Mouse (Mus musculus) kidney, embryonic 15.5 days (tissue): ENCODE results near the gene Sap25. TPM values are rescaled to one million over a fixed set of nuclear protein-coding genes. Genes with fewer than 3 reads are reported as not detected.

Experiments
- ATAC-seq: fragments of 200-750 bp; cut with Nextera tagmentation; replicated peaks from 2 replicates; pipeline ENCODE4 v1.8.0; 2017; ENCODE audit warnings: moderate TSS enrichment; ENCODE audit not compliant: low FRiP score
- H3K27ac ChIP-seq: fragments of 300-500 bp; sonication (generic); 2 replicates; pipeline ENCODE4 v1.5.1; 2015; ENCODE audit warnings: mild to moderate bottlenecking, inconsistent platforms
- H3K27me3 ChIP-seq: fragments of 300-500 bp; sonication (generic); 2 replicates; pipeline ENCODE4 v1.6.1; 2015; ENCODE audit warnings: inconsistent platforms
- H3K36me3 ChIP-seq: fragments of 300-500 bp; sonication (generic); 2 replicates; pipeline ENCODE4 v1.6.1; 2015; ENCODE audit warnings: inconsistent platforms
- H3K4me1 ChIP-seq: fragments of 300-500 bp; sonication (generic); 2 replicates; pipeline ENCODE4 v1.6.1; 2015; ENCODE audit warnings: inconsistent platforms
- H3K4me2 ChIP-seq: fragments of 300-500 bp; sonication (generic); 2 replicates; pipeline ENCODE4 v1.6.1; 2015; ENCODE audit warnings: moderate library complexity, mild to moderate bottlenecking, inconsistent platforms
- H3K4me3 ChIP-seq: fragments of 300-500 bp; sonication (generic); replicated peaks from 2 replicates; pipeline ENCODE4 v1.5.1; 2015; ENCODE audit warnings: mild to moderate bottlenecking, inconsistent platforms
- H3K9ac ChIP-seq: fragments of 300-500 bp; sonication (generic); 2 replicates; pipeline ENCODE4 v1.6.1; 2015; ENCODE audit warnings: mild to moderate bottlenecking, inconsistent platforms
- H3K9me3 ChIP-seq: fragments of 300-500 bp; sonication (generic); replicated peaks from 2 replicates; pipeline ENCODE4 v1.6.1; 2016; ENCODE audit warnings: inconsistent platforms
- WGBS: fragments of 180-500 bp; shearing (Covaris S2); methylation state at CpG from one replicate; pipeline ENCODE4 v1.1.7; 2015; ENCODE audit warnings: mixed read lengths; 5-methylcytosine and 5-hydroxymethylcytosine counted together
- polyA plus RNA-seq: library from polyadenylated mRNA; unstranded; fragments of >200 nt; fragmentation: Nextera tagmentation; extraction: Ambion mirVana; gene quantifications from 2 replicates; pipeline ENCODE4 v1.2.1, GENCODE M21; 2015

Gene Sap25
- 8.2 and 10.5 TPM in 2 replicates for polyA plus RNA-seq

GRCm38 (mm10) chr5:137641054-137641453 is at the start of gene Sap25:
Sap25 (plus strand) TSS chr5:137641334.
- WGBS, result 91% methylated on average over 19 of the region's 19 CpGs
- H3K27me3 ChIP-seq, result peaks cover 24% of the 10 kb centered on the region
- H3K4me1 ChIP-seq, result peaks cover 29% of the 10 kb centered on the region
- H3K27ac ChIP-seq, result no peak within 1 kb of the TSS
- no peak for ATAC-seq
- no peak within 1 kb of the TSS for H3K9ac ChIP-seq
- H3K4me3 ChIP-seq, result no peak within 1 kb of the TSS
- H3K9me3 ChIP-seq, result no peaks in the 10 kb centered on the region
- peaks cover 72% of the 10 kb centered on the region for H3K36me3 ChIP-seq
- no peak within 1 kb of the TSS for H3K4me2 ChIP-seq

- H3K4me2 ChIP-seq, result no peak overlapping the region
- H3K36me3 ChIP-seq, result peaks cover 11% of the 10 kb centered on the region
- H3K27ac ChIP-seq, result no peak overlapping the region
- ATAC-seq, result no peak
- H3K9ac ChIP-seq, result no peak overlapping the region
- WGBS, result 84% methylated on average over 7 of the region's 7 CpGs
- H3K27me3 ChIP-seq, result no peaks in the 10 kb centered on the region
- H3K9me3 ChIP-seq, result no peaks in the 10 kb centered on the region
- H3K4me1 ChIP-seq, result peaks cover 19% of the 10 kb centered on the region
- no peak overlapping the region for H3K4me3 ChIP-seq
Measured at GRCm38 (mm10) chr5:137595921-137596320, 45.2 kb upstream of the Sap25 start.

- no peak overlapping the region for H3K9ac ChIP-seq
- H3K27ac ChIP-seq, result peak overlapping the region; percentile 39; the same call in 1 of the 2 replicates
- no peaks in the 10 kb centered on the region for H3K27me3 ChIP-seq
- H3K9me3 ChIP-seq, result no peaks in the 10 kb centered on the region
- peak overlapping the region; percentile 48 for H3K4me2 ChIP-seq
- ATAC-seq, result no peak
- peaks cover 11% of the 10 kb centered on the region for H3K36me3 ChIP-seq
- peaks cover 21% of the 10 kb centered on the region for H3K4me1 ChIP-seq
- peak overlapping the region; percentile 22; the same call in 1 of the 2 replicates for H3K4me3 ChIP-seq
- 36% methylated on average over 26 of the region's 30 CpGs for WGBS
Measured at GRCm38 (mm10) chr5:137596601-137597261, 44.4 kb upstream of the Sap25 start.

- H3K27ac ChIP-seq, result no peak overlapping the region
- H3K4me1 ChIP-seq, result peaks cover 27% of the 10 kb centered on the region
- H3K9me3 ChIP-seq, result no peaks in the 10 kb centered on the region
- peaks cover 11% of the 10 kb centered on the region for H3K36me3 ChIP-seq
- H3K27me3 ChIP-seq, result no peaks in the 10 kb centered on the region
- no peak overlapping the region for H3K4me2 ChIP-seq
- 93% methylated on average over 6 of the region's 6 CpGs for WGBS
- no peak for ATAC-seq
- no peak overlapping the region for H3K4me3 ChIP-seq
- H3K9ac ChIP-seq, result no peak overlapping the region
Measured at GRCm38 (mm10) chr5:137597625-137598024, 43.5 kb upstream of the Sap25 start.

- ATAC-seq, result no peak
- Histone ChIP-seq H3K4me3 (no peak overlapping the region), H3K9me3 (no peaks in the 10 kb centered on the region), H3K27me3 (no peaks in the 10 kb centered on the region), H3K9ac (no peak overlapping the region), H3K4me2 (no peak overlapping the region), H3K4me1 (peaks cover 33% of the 10 kb centered on the region), H3K36me3 (peaks cover 11% of the 10 kb centered on the region), H3K27ac (no peak overlapping the region)
- WGBS, result 81% methylated on average over 2 of the region's 2 CpGs
Measured at GRCm38 (mm10) chr5:137598100-137598826, 42.9 kb upstream of the Sap25 start.

GRCm38 (mm10) chr5:137599600-137599999 is 41.5 kb upstream of the Sap25 start:
- H3K4me3 ChIP-seq, result peak overlapping the region; percentile 78
- no peaks in the 10 kb centered on the region for H3K27me3 ChIP-seq
- H3K4me2 ChIP-seq, result peak overlapping the region; percentile 94
- H3K4me1 ChIP-seq, result peaks cover 38% of the 10 kb centered on the region
- peak overlapping the region; percentile 86 for H3K9ac ChIP-seq
- WGBS, result 33% methylated on average over 9 of the region's 9 CpGs
- ATAC-seq, result no peak
- peaks cover 11% of the 10 kb centered on the region for H3K36me3 ChIP-seq
- peak overlapping the region; percentile 94 for H3K27ac ChIP-seq
- H3K9me3 ChIP-seq, result no peaks in the 10 kb centered on the region

- Histone ChIP-seq H3K4me3 (peak overlapping the region; percentile 78), H3K4me2 (peak overlapping the region; percentile 94), H3K36me3 (peaks cover 17% of the 10 kb centered on the region), H3K27me3 (no peaks in the 10 kb centered on the region), H3K9ac (peak overlapping the region; percentile 86), H3K4me1 (peaks cover 38% of the 10 kb centered on the region), H3K27ac (peak overlapping the region; percentile 94), H3K9me3 (no peaks in the 10 kb centered on the region)
- peak; percentile 60 for ATAC-seq
- WGBS, result 1% methylated on average over 19 of the region's 19 CpGs
Measured at GRCm38 (mm10) chr5:137600281-137600618, 40.9 kb upstream of the Sap25 start.

- Histone ChIP-seq H3K4me1 (peaks cover 38% of the 10 kb centered on the region), H3K9ac (peak within 1 kb of the TSS; percentile 86), H3K9me3 (no peaks in the 10 kb centered on the region), H3K4me2 (peak within 1 kb of the TSS; percentile 94), H3K27me3 (no peaks in the 10 kb centered on the region), H3K27ac (peak within 1 kb of the TSS; percentile 94), H3K36me3 (peaks cover 22% of the 10 kb centered on the region), H3K4me3 (peak within 1 kb of the TSS; percentile 78)
- ATAC-seq, result peak; percentile 93
- under 1% methylated on average over 41 of the region's 41 CpGs for WGBS
Measured at GRCm38 (mm10) chr5:137600619-137601364, 40.3 kb upstream of the Sap25 start, which contains the start of gene Mospd3. Mospd3 (minus strand) TSS chr5:137601058.

- Histone ChIP-seq H3K9me3 (no peaks in the 10 kb centered on the region), H3K4me1 (peaks cover 38% of the 10 kb centered on the region), H3K4me2 (peak overlapping the region; percentile 94), H3K9ac (peak overlapping the region; percentile 45), H3K27ac (peak overlapping the region; percentile 94), H3K4me3 (peak overlapping the region; percentile 78), H3K36me3 (peaks cover 28% of the 10 kb centered on the region), H3K27me3 (no peaks in the 10 kb centered on the region)
- under 1% methylated on average over 22 of the region's 22 CpGs for WGBS
- ATAC-seq, result no peak
Measured at GRCm38 (mm10) chr5:137601365-137601729, 39.8 kb upstream of the Sap25 start.

GRCm38 (mm10) chr5:137607860-137608653 is 33.1 kb upstream of the Sap25 start:
- Histone ChIP-seq H3K27ac (no peak overlapping the region), H3K4me3 (peak overlapping the region; percentile 43), H3K4me1 (peaks cover 60% of the 10 kb centered on the region), H3K27me3 (no peaks in the 10 kb centered on the region), H3K36me3 (peaks cover 28% of the 10 kb centered on the region), H3K9ac (0 out of 2 replicates have a peak overlapping the region, but pooled peaks have one; percentile 22), H3K4me2 (peak overlapping the region; percentile 56), H3K9me3 (no peaks in the 10 kb centered on the region)
- WGBS, result 19% methylated on average over 25 of the region's 26 CpGs
- ATAC-seq, result no peak

GRCm38 (mm10) chr5:137608654-137609190 is 32.4 kb upstream of the Sap25 start:
- Histone ChIP-seq H3K9ac (peak overlapping the region; percentile 22; the same call in 1 of the 2 replicates), H3K27me3 (no peaks in the 10 kb centered on the region), H3K4me3 (peak overlapping the region; percentile 43), H3K9me3 (no peaks in the 10 kb centered on the region), H3K36me3 (peaks cover 28% of the 10 kb centered on the region), H3K4me1 (peaks cover 64% of the 10 kb centered on the region), H3K27ac (no peak overlapping the region), H3K4me2 (peak overlapping the region; percentile 56)
- ATAC-seq, result no peak
- 14% methylated on average over 23 of the region's 23 CpGs for WGBS
